Mouse (Mus musculus) cortical plate, adult 2 months (tissue): ENCODE data around the gene Gm43064.

Source experiments
- CTCF ChIP-seq: fragments of 200-500 bp; IDR thresholded peaks from 2 replicates; pipeline ENCODE4 v1.5.1; 2011; ENCODE audit warnings: mild to moderate bottlenecking, control low read depth, low read length; ENCODE audit not compliant: insufficient read depth; ENCODE audit errors: extremely low read depth
- POLR2A ChIP-seq: fragments of 200-500 bp; IDR thresholded peaks from 2 replicates; pipeline ENCODE4 v1.6.1; 2011; ENCODE audit warnings: mild to moderate bottlenecking, low read length, control low read depth; ENCODE audit not compliant: insufficient read depth; ENCODE audit errors: extremely low read depth

- TF ChIP-seq CTCF (no peak), POLR2A (no peak)
Measured at GRCm38 (mm10) chr3:103771531-103772130, 37.7 kb upstream of the Gm43064 start.
